Mouse (Mus musculus) urinary bladder, adult 18-20 months (tissue): ENCODE results near the gene Lbh.

ENCODE experiments used
- DNase-seq, 2 experiments: peaks; one replicate each; pipeline ENCODE4 v3.0.0; 2022; ENCODE audit warnings: low spot score in 2 of 2, mixed read lengths in 2 of 2

The Lbh gene

GRCm38 (mm10) chr17:72973041-72973440 is 54.9 kb downstream of the Lbh start:
- no peak for DNase-seq

- no peak for DNase-seq
Measured at GRCm38 (mm10) chr17:72976258-72977231, 58.4 kb downstream of the Lbh start.

- DNase-seq = no peak
Measured at GRCm38 (mm10) chr17:72977616-72978015, 59.5 kb downstream of the Lbh start.

GRCm38 (mm10) chr17:72982156-72982555 is 64.1 kb downstream of the Lbh start:
- DNase-seq = no peak

GRCm38 (mm10) chr17:72983471-72983870 is 65.4 kb downstream of the Lbh start:
- DNase-seq = no peak

GRCm38 (mm10) chr17:72989025-72989424 is 70.9 kb downstream of the Lbh start:
- no peak for DNase-seq
